Mouse (Mus musculus): ENCODE data around the gene Arhgap23. TPM values are rescaled to one million over a fixed set of nuclear protein-coding genes. Genes with fewer than 3 reads are reported as not detected.
A peak's percentile ranks its signal among the peaks of the same experiment; 100 is the strongest.

The Arhgap23 gene
- total RNA-seq (2021), result 10 to 100 TPM; 66.5 to 75.0 TPM
- long read RNA-seq, experiment 1, full-length matches to known transcripts, result 7 of 70 reads
- long read RNA-seq, experiment 1, partial matches to known transcripts, result 9 of 70 reads
- long read RNA-seq, experiment 1, other reads (novel, unspliced or antisense), result 54 of 70 reads
- long read RNA-seq, experiment 2, full-length matches to known transcripts, result 2 of 32 reads
- long read RNA-seq, experiment 2, partial matches to known transcripts, result 5 of 32 reads
- long read RNA-seq, experiment 2, other reads (novel, unspliced or antisense), result 25 of 32 reads

GRCm38 (mm10) chr11:97415330-97415711 lies at the start of gene Arhgap23:
TSS of gene Arhgap23 (plus strand) at chr11:97415533.
- no peak for DNase-seq (ENCODE audit: low spot score in 2 of 2)

GRCm38 (mm10) chr11:97365556-97365955 lies 49.8 kb upstream of the Arhgap23 start:
- no peak for DNase-seq (ENCODE audit: low spot score in 2 of 2)

GRCm38 (mm10) chr11:97368501-97368900 lies 46.8 kb upstream of the Arhgap23 start:
- DNase-seq (ENCODE audit: low spot score in 2 of 2), result no peak

- peak; percentile 74 to 85 for DNase-seq (ENCODE audit: low spot score in 2 of 2)
Measured at GRCm38 (mm10) chr11:97370329-97371091, 44.8 kb upstream of the Arhgap23 start.

- DNase-seq (ENCODE audit: low spot score in 2 of 2), result no peak
Measured at GRCm38 (mm10) chr11:97372159-97372864, 43.0 kb upstream of the Arhgap23 start.

GRCm38 (mm10) chr11:97373402-97373801 lies 41.9 kb upstream of the Arhgap23 start:
- no peak for DNase-seq (ENCODE audit: low spot score in 2 of 2)

- no peak for DNase-seq (ENCODE audit: low spot score in 2 of 2)
Measured at GRCm38 (mm10) chr11:97380036-97380435, 35.3 kb upstream of the Arhgap23 start.

- no peak for DNase-seq (ENCODE audit: low spot score in 2 of 2)
Measured at GRCm38 (mm10) chr11:97383017-97383416, 32.3 kb upstream of the Arhgap23 start.

- no peak for DNase-seq (ENCODE audit: low spot score in 2 of 2)
Measured at GRCm38 (mm10) chr11:97383764-97384163, 31.6 kb upstream of the Arhgap23 start.

- DNase-seq (ENCODE audit: low spot score in 2 of 2), result no peak
Measured at GRCm38 (mm10) chr11:97387811-97388210, 27.5 kb upstream of the Arhgap23 start.

- DNase-seq (ENCODE audit: low spot score in 2 of 2), result no peak
Measured at GRCm38 (mm10) chr11:97389127-97389526, 26.2 kb upstream of the Arhgap23 start.

- DNase-seq (ENCODE audit: low spot score in 2 of 2), result peak in 1 of 2 experiments; percentile 57
Measured at GRCm38 (mm10) chr11:97393658-97394057, 21.7 kb upstream of the Arhgap23 start.

GRCm38 (mm10) chr11:97394146-97394545 lies 21.2 kb upstream of the Arhgap23 start:
- DNase-seq (ENCODE audit: low spot score in 2 of 2), result peak; percentile 76 to 84

- DNase-seq (ENCODE audit: low spot score in 2 of 2), result no peak
Measured at GRCm38 (mm10) chr11:97398506-97398905, 16.8 kb upstream of the Arhgap23 start.

GRCm38 (mm10) chr11:97399958-97400710 lies 15.2 kb upstream of the Arhgap23 start:
- peak; percentile 78 to 80 for DNase-seq (ENCODE audit: low spot score in 2 of 2)

GRCm38 (mm10) chr11:97401082-97401481 lies 14.3 kb upstream of the Arhgap23 start:
- peak in 1 of 2 experiments; percentile 74 for DNase-seq (ENCODE audit: low spot score in 2 of 2)

- no peak for DNase-seq (ENCODE audit: low spot score in 2 of 2)
Measured at GRCm38 (mm10) chr11:97401686-97402435, 13.5 kb upstream of the Arhgap23 start.

GRCm38 (mm10) chr11:97402746-97403145 lies 12.6 kb upstream of the Arhgap23 start:
- no peak for DNase-seq (ENCODE audit: low spot score in 2 of 2)

- no peak for DNase-seq (ENCODE audit: low spot score in 2 of 2)
Measured at GRCm38 (mm10) chr11:97403614-97404183, 11.6 kb upstream of the Arhgap23 start.

- DNase-seq (ENCODE audit: low spot score in 2 of 2), result no peak
Measured at GRCm38 (mm10) chr11:97404184-97404760, 11.1 kb upstream of the Arhgap23 start.

Data from left cerebral cortex, adult 18-20 months (tissue).